Mouse (Mus musculus) heart, postnatal 0 days (tissue): ENCODE data around the gene Eif2ak4. TPM values are rescaled to one million over a fixed set of nuclear protein-coding genes. Genes with fewer than 3 reads are reported as not detected.

Experiments used
- ATAC-seq: fragments of 200-750 bp; cut with Nextera tagmentation; 2 replicates; pipeline ENCODE4 v1.8.0; 2017; ENCODE audit warnings: low read depth, moderate number of reproducible peaks, moderate library complexity; ENCODE audit not compliant: insufficient read depth
- DNase-seq: peaks from one replicate; pipeline ENCODE4 v3.0.0-alpha.2; 2016; ENCODE audit warnings: low spot score
- H3K27ac ChIP-seq: fragments of 300-500 bp; sonication (generic); 2 replicates; pipeline ENCODE4 v1.5.1; 2014; ENCODE audit warnings: low read depth, mild to moderate bottlenecking
- H3K27me3 ChIP-seq: fragments of 300-500 bp; sonication (generic); 2 replicates; pipeline ENCODE4 v1.6.1; 2014; ENCODE audit warnings: low read length, mixed read lengths; ENCODE audit not compliant: control insufficient read depth, insufficient read depth
- H3K36me3 ChIP-seq: fragments of 300-500 bp; sonication (generic); replicated peaks from 2 replicates; pipeline ENCODE4 v1.6.1; 2014; ENCODE audit warnings: low read length, mixed read lengths; ENCODE audit not compliant: control insufficient read depth, insufficient read depth
- H3K4me1 ChIP-seq: fragments of 300-500 bp; sonication (generic); 2 replicates; pipeline ENCODE4 v1.6.1; 2014; ENCODE audit warnings: antibody characterized with exemption; ENCODE audit not compliant: control insufficient read depth, insufficient read depth
- H3K4me2 ChIP-seq: fragments of 300-500 bp; sonication (generic); 2 replicates; pipeline ENCODE4 v1.6.1; 2014; ENCODE audit warnings: low read depth, mild to moderate bottlenecking, low read length, moderate library complexity
- H3K4me3 ChIP-seq: fragments of 300-500 bp; sonication (generic); 2 replicates; pipeline ENCODE4 v1.5.1; 2014; ENCODE audit warnings: low read depth, low read length
- H3K9ac ChIP-seq: fragments of 300-500 bp; sonication (generic); replicated peaks from 2 replicates; pipeline ENCODE4 v1.6.1; 2014; ENCODE audit warnings: low read depth, low read length, mixed read lengths
- H3K9me3 ChIP-seq: fragments of 300-500 bp; sonication (generic); replicated peaks from 2 replicates; pipeline ENCODE4 v1.6.1; 2016; ENCODE audit warnings: low read length; ENCODE audit not compliant: control insufficient read depth
- CTCF ChIP-seq: IDR thresholded peaks from 2 replicates; pipeline ENCODE4 v1.5.1; 2016; ENCODE audit warnings: antibody characterized with exemption, control low read depth, low read depth
- EP300 ChIP-seq: IDR thresholded peaks from 2 replicates; pipeline ENCODE4 v1.6.1; 2016; ENCODE audit warnings: antibody characterized with exemption, low read depth
- WGBS: fragments of 180-500 bp; shearing (Covaris S2); extraction: QIAGEN DNeasy Blood & Tissue Kit; methylation state at CpG from one replicate; pipeline ENCODE4 v1.1.7; 2014; 5-methylcytosine and 5-hydroxymethylcytosine counted together
- polyA plus RNA-seq: library from polyadenylated mRNA; unstranded; fragments of >200 nt; fragmentation: Nextera tagmentation; extraction: Ambion mirVana; gene quantifications from 2 replicates; pipeline ENCODE4 v1.2.1, GENCODE M21; 2015
- total RNA-seq: library from RNA; depleted of rRNA; stranded (reverse); fragments of >200 nt; gene quantifications from 2 replicates; pipeline ENCODE4 v1.2.3, GENCODE M21; 2014; ENCODE audit warnings: low replicate concordance

The Eif2ak4 gene
- total and polyA plus RNA-seq, 2 experiments from 2014 or later, result 3.0 to 12.1 TPM

- H3K4me1 ChIP-seq, result no peaks in the 10 kb centered on the region
- no peak overlapping the region for H3K27ac ChIP-seq
- no peak overlapping the region for H3K9ac ChIP-seq
- no peak for DNase-seq
- H3K4me3 ChIP-seq, result no peak overlapping the region
- no peak overlapping the region for H3K4me2 ChIP-seq
- TF ChIP-seq CTCF (peak; percentile 48), EP300 (no peak)
- peaks cover 91% of the 10 kb centered on the region for H3K36me3 ChIP-seq
- no peak for ATAC-seq
- H3K9me3 ChIP-seq, result no peaks in the 10 kb centered on the region
- WGBS, result 75% methylated on average over 5 of the region's 5 CpGs
- H3K27me3 ChIP-seq, result no peaks in the 10 kb centered on the region
Measured at GRCm38 (mm10) chr2:118431589-118431988, 43.2 kb downstream of the Eif2ak4 start.

- H3K4me3 ChIP-seq, result no peak overlapping the region
- ATAC-seq (no peak), DNase-seq (no peak)
- WGBS, result 91% methylated on average over 5 of the region's 5 CpGs
- peaks cover 50% of the 10 kb centered on the region for H3K36me3 ChIP-seq
- H3K4me1 ChIP-seq, result no peaks in the 10 kb centered on the region
- TF ChIP-seq CTCF (no peak), EP300 (no peak)
- no peak overlapping the region for H3K4me2 ChIP-seq
- H3K9ac ChIP-seq, result no peak overlapping the region
- no peak overlapping the region for H3K27ac ChIP-seq
- no peaks in the 10 kb centered on the region for H3K9me3 ChIP-seq
- no peaks in the 10 kb centered on the region for H3K27me3 ChIP-seq
Measured at GRCm38 (mm10) chr2:118442172-118442571, 53.8 kb downstream of the Eif2ak4 start.

GRCm38 (mm10) chr2:118442723-118443122 is 54.3 kb downstream of the Eif2ak4 start:
- DNase-seq (no peak), ATAC-seq (no peak)
- H3K9me3 ChIP-seq, result no peaks in the 10 kb centered on the region
- no peak overlapping the region for H3K4me3 ChIP-seq
- H3K27me3 ChIP-seq, result no peaks in the 10 kb centered on the region
- H3K4me1 ChIP-seq, result no peaks in the 10 kb centered on the region
- H3K4me2 ChIP-seq, result no peak overlapping the region
- H3K27ac ChIP-seq, result no peak overlapping the region
- H3K9ac ChIP-seq, result no peak overlapping the region
- TF ChIP-seq CTCF (no peak), EP300 (no peak)
- 75% methylated on average over 4 of the region's 4 CpGs for WGBS
- peaks cover 46% of the 10 kb centered on the region for H3K36me3 ChIP-seq

DNA sequence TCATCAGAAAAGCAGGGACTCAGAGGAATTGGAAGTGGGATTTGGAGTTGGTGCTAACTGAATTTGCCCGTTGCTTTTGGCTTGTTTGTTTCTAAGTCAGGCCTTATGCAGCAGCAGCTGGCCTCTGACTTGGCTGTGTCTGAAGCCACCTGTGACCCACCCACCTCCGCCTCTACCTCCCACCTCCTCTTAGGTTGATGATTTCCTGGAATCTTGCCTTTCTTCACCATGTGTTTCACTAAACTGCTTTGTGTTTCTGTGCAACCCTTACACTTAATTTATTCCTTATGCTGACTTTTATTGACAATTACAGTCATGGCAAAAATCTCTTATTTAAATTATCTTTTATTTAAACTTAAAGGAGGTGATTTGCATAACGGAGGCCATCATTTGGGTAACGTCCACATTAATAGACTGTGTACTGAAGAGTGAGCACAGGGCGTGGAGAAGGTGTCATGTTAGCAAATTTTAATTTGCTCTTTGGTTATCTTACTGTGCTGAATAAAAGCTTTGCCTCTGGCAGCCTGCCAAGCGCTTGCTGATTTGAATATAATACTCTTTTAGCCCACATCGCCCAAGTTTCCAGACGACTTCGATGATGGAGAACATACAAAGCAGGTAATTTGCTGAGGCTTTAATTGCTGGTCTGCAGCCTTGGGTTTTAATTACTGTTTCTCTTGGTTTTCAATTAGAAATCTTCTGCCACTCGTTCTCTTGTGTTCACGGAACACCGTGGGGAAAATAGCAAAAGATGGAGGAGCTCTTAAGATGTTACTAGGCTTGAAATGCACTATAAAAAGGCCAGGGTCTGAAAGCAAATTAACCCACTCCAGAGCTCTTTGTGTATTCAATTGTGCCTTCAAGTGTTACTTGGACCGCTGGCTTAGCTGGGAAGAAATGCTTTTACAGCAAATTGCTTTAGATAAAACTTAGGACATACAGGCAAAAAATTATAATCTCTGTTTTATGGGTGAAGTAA is 57.6 kb downstream of the Eif2ak4 start:
- Histone ChIP-seq H3K4me2 (no peak overlapping the region), H3K9ac (no peak overlapping the region), H3K36me3 (peaks cover 47% of the 10 kb centered on the region), H3K4me3 (no peak overlapping the region), H3K9me3 (no peaks in the 10 kb centered on the region), H3K27me3 (no peaks in the 10 kb centered on the region), H3K4me1 (no peaks in the 10 kb centered on the region), H3K27ac (no peak overlapping the region)
- TF ChIP-seq EP300 (no peak), CTCF (no peak)
- DNase-seq (no peak), ATAC-seq (no peak)
- WGBS, result 54% methylated on average over 13 of the region's 13 CpGs

DNA sequence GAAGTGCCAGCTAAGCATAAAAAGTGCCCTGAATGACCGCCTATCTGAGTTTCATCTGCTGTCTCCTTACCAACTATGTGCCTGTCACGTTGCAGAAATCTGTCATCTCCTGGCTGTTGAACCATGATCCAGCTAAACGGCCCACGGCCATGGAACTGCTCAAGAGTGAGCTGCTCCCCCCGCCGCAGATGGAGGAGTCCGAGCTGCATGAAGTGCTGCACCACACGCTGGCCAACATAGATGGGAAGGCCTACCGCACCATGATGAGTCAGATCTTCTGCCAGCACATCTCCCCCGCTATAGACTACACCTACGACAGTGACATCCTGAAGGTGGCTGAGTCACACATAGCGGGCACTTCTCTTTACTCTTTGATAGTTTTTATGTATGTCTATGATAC is 59.8 kb downstream of the Eif2ak4 start:
- Histone ChIP-seq H3K27me3 (no peaks in the 10 kb centered on the region), H3K27ac (no peak overlapping the region), H3K36me3 (peaks cover 46% of the 10 kb centered on the region), H3K4me3 (no peak overlapping the region), H3K4me1 (no peaks in the 10 kb centered on the region), H3K9ac (no peak overlapping the region), H3K9me3 (no peaks in the 10 kb centered on the region), H3K4me2 (no peak overlapping the region)
- ATAC-seq (no peak), DNase-seq (no peak)
- WGBS, result 89% methylated on average over 12 of the region's 12 CpGs
- TF ChIP-seq CTCF (no peak), EP300 (no peak)

DNA sequence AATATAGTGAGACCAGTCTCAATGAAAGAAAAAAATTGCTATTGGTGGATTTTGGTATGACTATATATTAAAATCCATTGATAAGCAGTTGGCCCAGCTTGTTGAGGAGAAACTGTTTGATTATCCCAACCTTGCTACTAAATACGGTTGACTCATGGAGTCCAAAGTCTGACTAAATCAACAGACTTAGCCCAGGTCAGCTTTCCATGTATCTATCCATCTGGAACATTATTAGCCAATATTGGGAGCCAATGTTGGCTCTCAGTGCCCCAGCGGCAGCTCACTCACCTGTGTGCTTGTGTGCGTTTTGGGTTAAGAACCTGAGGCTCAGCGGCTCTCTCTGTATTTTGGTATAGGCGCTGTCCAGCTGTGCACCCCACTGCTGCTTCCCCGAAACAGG is 62.6 kb downstream of the Eif2ak4 start:
- no peak overlapping the region for H3K27ac ChIP-seq
- no peak overlapping the region for H3K4me3 ChIP-seq
- 94% methylated on average over 6 of the region's 6 CpGs for WGBS
- no peak for DNase-seq
- H3K27me3 ChIP-seq, result no peaks in the 10 kb centered on the region
- no peak overlapping the region for H3K4me2 ChIP-seq
- ATAC-seq, result no peak
- H3K9me3 ChIP-seq, result no peaks in the 10 kb centered on the region
- H3K36me3 ChIP-seq, result peaks cover 56% of the 10 kb centered on the region
- no peak overlapping the region for H3K9ac ChIP-seq
- no peaks in the 10 kb centered on the region for H3K4me1 ChIP-seq
- TF ChIP-seq EP300, result no peak
- TF ChIP-seq CTCF, result no peak
